Mouse (Mus musculus): ENCODE results near the gene Sh3bp2.

GRCm38 (mm10) chr5:34578038-34578655 is 52.5 kb downstream of the Sh3bp2 start:
- no peak for TF ChIP-seq CTCF (conservative IDR thresholded peaks at IDR 0.05; ENCODE audit: insufficient read depth, insufficient read length, low read depth, low read length)
- no peak for TF ChIP-seq POLR2A (IDR thresholded peaks at IDR 0.05; ENCODE audit: low read depth, low read length)
